Mouse (Mus musculus): ENCODE data around the gene Olfr467. TPM values are rescaled to one million over a fixed set of nuclear protein-coding genes. Genes with fewer than 3 reads are reported as not detected.
A peak's percentile ranks its signal among the peaks of the same experiment; 100 is the strongest.

Olfr467 gene
- not detected for total RNA-seq (2021)
- polyA plus RNA-seq (2012; rRNA removed), result not detected in 2 replicates
- long read RNA-seq, result 0 reads

GRCm38 (mm10) chr7:107811963-107812362 lies at the start of gene Olfr467:
Olfr467 (plus strand) TSS chr7:107812263.
- Histone ChIP-seq H3K4me3 (no peak within 1 kb of the TSS), H3K9ac (ENCODE audit: low read depth, low read length) (no peak within 1 kb of the TSS), H3K36me3 (ENCODE audit: control insufficient read depth, insufficient read depth, low read length) (no peaks in the 10 kb centered on the region), H3K79me2 (replicated peaks; ENCODE audit: control insufficient read depth, insufficient read depth, low read length) (no peaks in the 10 kb centered on the region), H3K4me1 (ENCODE audit: control insufficient read depth, insufficient read depth, low read length) (no peaks in the 10 kb centered on the region), H3K27ac (no peak within 1 kb of the TSS), H3K27me3 (ENCODE audit: control insufficient read depth, insufficient read depth, low read length) (no peaks in the 10 kb centered on the region)
- TF ChIP-seq CTCF (IDR thresholded peaks at IDR 0.05) (no peak), EP300 (IDR thresholded peaks at IDR 0.05; ENCODE audit: insufficient read depth, low read depth, low read length) (no peak), POLR2A (IDR thresholded peaks at IDR 0.05; ENCODE audit: insufficient read depth, low read depth, low read length) (no peak)
- no peak for DNase-seq
- intact Hi-C loops (cut with DNase I), result no loop called here

GRCm38 (mm10) chr7:107770812-107771211 lies 41.3 kb upstream of the Olfr467 start:
- no peak overlapping the region for H3K4me3 ChIP-seq
- no peaks in the 10 kb centered on the region for H3K36me3 ChIP-seq (ENCODE audit: control insufficient read depth, insufficient read depth, low read length)
- intact Hi-C loops (cut with DNase I), result no loop called here
- no peak overlapping the region for H3K27ac ChIP-seq
- WGBS, result 54% methylated on average over 6 of the region's 6 CpGs
- no peaks in the 10 kb centered on the region for H3K4me1 ChIP-seq (ENCODE audit: control insufficient read depth, insufficient read depth, low read length)
- no peak overlapping the region for H3K9ac ChIP-seq (ENCODE audit: low read depth, low read length)
- no peaks in the 10 kb centered on the region for H3K79me2 ChIP-seq (replicated peaks; ENCODE audit: control insufficient read depth, insufficient read depth, low read length)
- no peak for TF ChIP-seq POLR2A (IDR thresholded peaks at IDR 0.05; ENCODE audit: insufficient read depth, low read depth, low read length)
- TF ChIP-seq EP300 (IDR thresholded peaks at IDR 0.05; ENCODE audit: insufficient read depth, low read depth, low read length), result no peak
- TF ChIP-seq CTCF (IDR thresholded peaks at IDR 0.05), result no peak
- DNase-seq, result no peak
- no peaks in the 10 kb centered on the region for H3K27me3 ChIP-seq (ENCODE audit: control insufficient read depth, insufficient read depth, low read length)

- Histone ChIP-seq H3K36me3 (ENCODE audit: control insufficient read depth, insufficient read depth, low read length) (no peaks in the 10 kb centered on the region), H3K9ac (ENCODE audit: low read depth, low read length) (no peak overlapping the region), H3K4me1 (ENCODE audit: control insufficient read depth, insufficient read depth, low read length) (no peaks in the 10 kb centered on the region), H3K79me2 (replicated peaks; ENCODE audit: control insufficient read depth, insufficient read depth, low read length) (no peaks in the 10 kb centered on the region), H3K27me3 (ENCODE audit: control insufficient read depth, insufficient read depth, low read length) (no peaks in the 10 kb centered on the region), H3K4me3 (no peak overlapping the region), H3K27ac (no peak overlapping the region)
- WGBS, result 40% methylated on average over 1 of the region's 1 CpGs
- TF ChIP-seq EP300 (IDR thresholded peaks at IDR 0.05; ENCODE audit: insufficient read depth, low read depth, low read length), result no peak
- TF ChIP-seq POLR2A (IDR thresholded peaks at IDR 0.05; ENCODE audit: insufficient read depth, low read depth, low read length), result no peak
- no peak for TF ChIP-seq CTCF (IDR thresholded peaks at IDR 0.05)
- no peak for DNase-seq
- intact Hi-C loops (cut with DNase I), result loop anchor here (2.0 kb wide), 1 partner anchor 29 kb away; no protein-coding TSS in a partner anchor
These were observed 33.8 kb upstream of the Olfr467 start for GRCm38 (mm10) chr7:107778216-107778615.

DNA sequence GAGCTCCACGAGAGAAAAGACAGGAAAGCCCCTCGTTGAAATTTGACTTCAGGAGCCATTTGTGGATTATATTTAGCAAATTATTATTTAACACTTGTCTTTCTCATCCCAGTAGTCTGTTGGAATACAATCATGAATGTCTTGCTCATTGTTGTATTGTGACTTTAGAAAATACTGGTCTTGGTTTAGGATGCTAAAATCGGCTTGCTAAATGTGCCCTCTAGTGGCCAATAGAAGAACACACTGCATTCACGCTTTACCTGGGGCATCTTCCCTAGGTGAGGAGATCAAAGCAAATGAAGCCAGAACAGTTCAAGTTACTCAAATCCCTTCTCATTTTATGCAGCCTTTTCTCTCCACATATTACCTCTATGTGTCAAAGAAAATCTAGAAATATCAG lies 32.5 kb upstream of the Olfr467 start:
- WGBS, result 42% methylated on average over 4 of the region's 4 CpGs

GRCm38 (mm10) chr7:107787977-107788620 lies 24.0 kb upstream of the Olfr467 start:
- Histone ChIP-seq H3K4me3 (no peak overlapping the region), H3K36me3 (ENCODE audit: control insufficient read depth, insufficient read depth, low read length) (no peaks in the 10 kb centered on the region), H3K9ac (ENCODE audit: low read depth, low read length) (no peak overlapping the region), H3K4me1 (ENCODE audit: control insufficient read depth, insufficient read depth, low read length) (no peaks in the 10 kb centered on the region), H3K27ac (no peak overlapping the region), H3K79me2 (replicated peaks; ENCODE audit: control insufficient read depth, insufficient read depth, low read length) (no peaks in the 10 kb centered on the region), H3K27me3 (ENCODE audit: control insufficient read depth, insufficient read depth, low read length) (no peaks in the 10 kb centered on the region)
- intact Hi-C loops (cut with DNase I), result no loop called here
- TF ChIP-seq EP300 (IDR thresholded peaks at IDR 0.05; ENCODE audit: insufficient read depth, low read depth, low read length) (no peak), CTCF (IDR thresholded peaks at IDR 0.05) (peak; percentile 78)
- WGBS, result 54% methylated on average over 3 of the region's 3 CpGs
- no peak for DNase-seq

More for the DNA sequence above, 32.5 kb upstream of the Olfr467 start:
- intact Hi-C loops (cut with DNase I), result loop anchor here (2.0 kb wide), 1 partner anchor 31 kb away; no protein-coding TSS in a partner anchor
- H3K79me2 ChIP-seq (replicated peaks; ENCODE audit: control insufficient read depth, insufficient read depth, low read length), result no peaks in the 10 kb centered on the region
- no peak overlapping the region for H3K4me3 ChIP-seq
- H3K9ac ChIP-seq (ENCODE audit: low read depth, low read length), result no peak overlapping the region
- H3K27me3 ChIP-seq (ENCODE audit: control insufficient read depth, insufficient read depth, low read length), result no peaks in the 10 kb centered on the region
- TF ChIP-seq POLR2A (IDR thresholded peaks at IDR 0.05; ENCODE audit: insufficient read depth, low read depth, low read length) (no peak), CTCF (IDR thresholded peaks at IDR 0.05) (peak; percentile 83), EP300 (IDR thresholded peaks at IDR 0.05; ENCODE audit: insufficient read depth, low read depth, low read length) (no peak)
- no peak overlapping the region for H3K27ac ChIP-seq
- H3K4me1 ChIP-seq (ENCODE audit: control insufficient read depth, insufficient read depth, low read length), result no peaks in the 10 kb centered on the region
- no peaks in the 10 kb centered on the region for H3K36me3 ChIP-seq (ENCODE audit: control insufficient read depth, insufficient read depth, low read length)
- no peak for DNase-seq

- Histone ChIP-seq H3K79me2 (replicated peaks; ENCODE audit: control insufficient read depth, insufficient read depth, low read length) (no peaks in the 10 kb centered on the region), H3K27me3 (ENCODE audit: control insufficient read depth, insufficient read depth, low read length) (no peaks in the 10 kb centered on the region), H3K9ac (ENCODE audit: low read depth, low read length) (no peak overlapping the region), H3K36me3 (ENCODE audit: control insufficient read depth, insufficient read depth, low read length) (no peaks in the 10 kb centered on the region), H3K4me3 (no peak overlapping the region), H3K4me1 (ENCODE audit: control insufficient read depth, insufficient read depth, low read length) (no peaks in the 10 kb centered on the region), H3K27ac (no peak overlapping the region)
- TF ChIP-seq EP300 (IDR thresholded peaks at IDR 0.05; ENCODE audit: insufficient read depth, low read depth, low read length), result no peak
- TF ChIP-seq CTCF (IDR thresholded peaks at IDR 0.05), result no peak
- no peak for TF ChIP-seq POLR2A (IDR thresholded peaks at IDR 0.05; ENCODE audit: insufficient read depth, low read depth, low read length)
- DNase-seq, result no peak
- 70% methylated on average over 2 of the region's 2 CpGs for WGBS
- intact Hi-C loops (cut with DNase I), result no loop called here
These were observed 15.6 kb upstream of the Olfr467 start for GRCm38 (mm10) chr7:107796500-107796899.

Data from heart, adult 2 months (tissue).